Mouse (Mus musculus) megakaryocyte progenitor cell, adult 5-6 weeks (primary cell): ENCODE results near the gene Aff3. TPM values are rescaled to one million over a fixed set of nuclear protein-coding genes. Genes with fewer than 3 reads are reported as not detected.
A peak's percentile ranks its signal among the peaks of the same experiment; 100 is the strongest.

ENCODE experiments used
- ATAC-seq: replicated peaks from 2 replicates; pipeline ENCODE4 v1.8.0; 2016; ENCODE audit warnings: mild to moderate bottlenecking, moderate TSS enrichment, inconsistent platforms; ENCODE audit not compliant: poor library complexity
- total RNA-seq, 2 experiments: library from RNA; stranded (forward) in 1 of 2; stranded (reverse) in 1 of 2; fragments of 157-497, 149-512 nt in 1 of 2; fragments of 200-1000 nt in 1 of 2; gene quantifications; 2 replicates each; pipeline versions ENCODE4 v1.2.3 to v1.2.4; 2015 to 2017

The Aff3 gene
- total RNA-seq, 2 experiments from 2014 or later, result 11.8 to 26.9 TPM

DNA sequence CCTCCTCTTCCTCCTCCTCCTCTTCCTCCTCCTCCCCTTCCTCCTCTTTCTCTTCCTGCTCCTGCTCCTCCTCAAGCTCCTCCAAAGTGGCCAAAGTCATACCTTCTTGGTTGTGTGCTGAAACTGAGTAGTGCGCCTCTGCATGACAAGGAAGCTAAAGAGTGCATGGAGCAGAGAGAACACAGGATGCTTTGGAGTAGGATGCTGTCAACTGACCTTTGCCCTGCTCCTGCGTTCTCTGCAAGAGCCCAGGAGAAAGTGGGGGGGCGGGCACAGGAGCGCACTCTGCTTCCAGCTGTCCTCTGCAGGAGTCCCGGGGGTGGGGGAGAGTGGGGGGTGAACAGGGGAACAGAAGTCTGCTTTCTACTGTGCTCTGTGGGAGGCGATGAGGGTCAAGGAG, 167.2 kb downstream of the Aff3 start:
- ATAC-seq, result no peak

DNA sequence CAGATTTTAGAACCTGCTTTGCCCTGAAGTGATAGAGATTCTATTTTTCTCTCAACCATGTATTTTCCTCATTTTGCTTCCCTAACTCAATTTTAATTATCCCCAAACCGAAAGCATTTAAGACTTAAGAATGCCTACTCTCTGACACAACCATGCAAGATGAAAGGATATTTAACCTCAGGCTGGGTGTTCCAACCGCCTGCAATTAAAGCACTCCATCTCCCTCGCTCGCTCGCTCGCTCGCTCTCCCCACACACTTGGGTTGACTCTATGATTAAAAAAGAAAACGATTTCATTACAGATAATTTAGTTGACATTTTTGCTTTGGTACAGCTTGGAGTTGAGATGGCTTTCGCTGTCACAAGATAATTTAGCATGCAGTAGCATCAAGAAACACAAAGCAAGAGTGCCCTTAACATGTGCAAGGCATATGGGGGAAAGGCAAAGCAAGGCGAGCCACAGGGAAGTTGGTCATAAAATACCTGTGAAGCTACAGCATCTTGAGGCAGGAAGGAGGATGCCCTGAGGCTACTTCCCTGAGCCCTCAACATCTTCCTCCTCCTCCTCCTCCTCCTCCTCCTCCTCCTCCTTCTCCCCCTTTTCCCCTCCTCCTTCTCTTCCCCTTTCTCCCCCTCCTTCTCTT, 167.7 kb downstream of the Aff3 start:
- ATAC-seq, result no peak

DNA sequence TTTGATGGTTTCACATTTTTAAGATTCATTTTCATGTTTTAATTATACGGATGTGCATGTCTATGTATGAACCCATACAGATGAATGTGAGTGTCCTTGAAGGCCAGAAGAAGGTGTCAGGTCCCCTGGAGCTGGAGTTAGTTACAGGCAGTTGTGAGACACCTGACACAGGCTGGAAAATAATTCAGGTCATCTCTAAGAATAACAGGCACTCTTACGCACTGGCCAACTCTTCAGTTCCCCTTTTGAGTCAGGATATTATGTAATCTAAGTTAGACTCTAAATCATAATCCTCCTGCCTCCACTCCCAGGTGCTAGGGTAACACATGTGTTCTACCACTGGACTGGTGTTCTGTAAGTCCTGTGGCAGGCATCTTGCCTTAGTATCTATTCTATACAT, 169.5 kb downstream of the Aff3 start:
- ATAC-seq, result peak; percentile 50

DNA sequence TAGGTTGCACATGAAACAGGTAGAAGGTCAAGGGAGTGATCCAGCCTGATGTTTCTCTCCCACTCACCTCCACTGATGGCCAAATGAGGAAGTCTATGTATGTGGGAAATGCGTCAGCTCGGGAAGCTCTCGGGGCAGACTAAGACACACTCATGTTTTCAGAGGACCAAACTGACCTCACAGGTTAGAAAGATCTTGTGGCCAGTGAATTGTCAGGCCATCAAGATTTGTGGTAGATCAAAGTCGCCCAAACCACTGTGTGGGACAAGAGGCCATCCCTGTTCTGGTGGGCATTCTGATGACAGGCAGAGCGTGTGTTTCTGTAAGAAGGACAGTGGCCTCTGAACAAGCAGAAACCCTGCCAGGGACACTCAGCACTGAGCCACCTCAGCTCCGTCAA, 175.0 kb downstream of the Aff3 start:
- ATAC-seq, result no peak

DNA sequence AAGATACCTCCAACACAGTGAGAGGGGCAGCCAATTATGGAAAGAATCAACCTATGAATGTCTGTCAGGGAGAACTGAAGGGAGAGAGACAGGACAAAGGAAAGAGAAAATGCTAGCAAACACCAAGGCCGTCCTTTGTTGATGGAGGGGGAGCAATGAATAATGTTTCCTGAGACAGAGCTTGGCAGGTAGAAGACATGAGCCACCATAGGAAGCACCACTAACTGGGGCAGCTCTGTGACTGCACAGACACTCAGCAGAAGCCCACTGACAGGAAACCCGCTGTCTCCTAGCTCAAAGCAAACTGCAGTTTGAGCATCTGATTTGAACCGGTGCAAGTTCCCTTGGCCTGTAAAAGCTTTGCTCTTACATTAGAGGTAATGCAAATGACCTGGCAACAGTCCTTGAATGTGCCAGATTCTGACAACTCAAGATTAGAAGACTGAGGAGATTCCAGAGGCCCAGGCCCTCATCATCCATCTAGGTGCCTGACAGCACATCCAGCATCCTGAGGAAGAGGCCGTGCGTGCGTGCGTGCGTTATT, 176.0 kb downstream of the Aff3 start:
- no peak for ATAC-seq

DNA sequence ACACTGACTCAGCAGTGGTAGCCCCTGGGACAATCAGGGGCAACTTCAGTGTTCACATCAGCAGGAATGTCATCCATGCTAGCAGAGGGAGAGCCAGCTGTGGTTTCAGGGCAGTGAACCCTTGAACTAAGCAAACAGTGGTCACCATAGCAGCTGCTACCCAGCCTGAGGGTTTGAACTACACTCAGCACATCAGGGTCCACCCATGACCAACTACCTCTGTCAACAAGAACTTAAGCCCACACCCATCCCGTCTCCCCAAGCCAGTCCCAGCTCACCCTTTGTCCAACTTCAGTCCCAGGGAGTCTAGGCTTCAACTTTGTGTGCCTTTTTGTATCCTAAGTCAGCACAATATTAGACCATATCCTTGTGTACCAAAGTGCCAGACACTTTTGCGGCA, 176.9 kb downstream of the Aff3 start:
- no peak for ATAC-seq

DNA sequence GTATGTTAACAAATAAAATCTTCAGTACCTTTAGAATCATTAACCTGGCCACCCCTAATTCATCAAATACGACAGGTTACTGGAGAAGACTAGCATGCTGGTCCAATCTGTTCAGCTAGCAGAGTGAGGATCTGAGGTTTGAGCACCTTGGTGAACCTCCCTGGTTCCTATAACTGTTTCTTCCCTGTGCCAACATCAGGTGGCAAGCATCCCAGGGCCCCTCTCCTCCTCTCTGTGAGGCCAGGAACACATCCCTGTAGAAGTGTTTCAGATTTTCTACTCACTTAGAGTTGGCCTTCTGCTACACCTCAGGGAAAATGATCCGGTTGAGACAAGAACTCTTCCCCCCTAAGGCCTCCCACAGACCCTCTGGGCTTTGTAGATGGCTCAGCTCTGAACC, 181.6 kb downstream of the Aff3 start:
- ATAC-seq, result no peak

DNA sequence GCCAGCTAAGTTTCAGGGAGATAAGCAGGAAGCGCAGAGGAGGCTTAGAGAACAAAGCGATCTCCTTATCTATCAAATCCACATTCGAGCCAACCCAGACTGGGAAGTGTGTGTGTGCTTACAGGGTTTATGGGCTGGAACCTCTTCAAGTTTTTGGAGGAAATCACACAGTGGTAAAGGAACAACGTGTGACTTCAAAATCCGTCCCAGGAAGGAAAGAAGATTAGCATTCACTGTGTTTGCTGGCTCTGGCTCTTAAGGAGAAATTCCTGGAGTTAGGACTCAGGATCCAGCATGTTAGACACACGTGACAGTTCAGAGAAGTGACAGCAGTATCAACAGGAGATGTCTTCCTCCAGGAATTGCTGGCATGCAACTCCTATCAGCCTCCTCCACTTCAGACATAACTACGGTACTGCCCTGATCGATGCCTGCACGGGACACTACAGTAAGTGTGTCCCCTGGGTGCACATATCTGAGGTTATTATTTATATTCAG, 186.5 kb downstream of the Aff3 start:
- peak; percentile 89 for ATAC-seq

DNA sequence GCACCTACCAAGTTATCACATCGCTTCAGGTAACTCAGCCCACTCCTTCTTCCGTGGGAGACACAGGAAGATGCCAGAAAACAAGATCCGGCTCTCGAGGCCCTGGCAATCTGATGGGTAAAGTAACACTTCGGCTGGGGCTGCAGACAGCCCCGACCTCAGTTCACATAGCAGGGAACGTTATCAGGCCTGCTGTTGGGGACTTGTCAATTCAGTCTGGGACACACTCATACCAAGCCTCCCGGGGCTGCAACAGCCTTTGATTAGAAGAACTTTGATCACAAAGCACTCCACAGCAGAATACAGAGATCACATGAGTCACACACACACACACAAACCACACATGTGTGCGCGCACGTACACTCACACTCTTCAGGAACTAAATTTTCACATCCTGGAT, 193.9 kb downstream of the Aff3 start:
- no peak for ATAC-seq

DNA sequence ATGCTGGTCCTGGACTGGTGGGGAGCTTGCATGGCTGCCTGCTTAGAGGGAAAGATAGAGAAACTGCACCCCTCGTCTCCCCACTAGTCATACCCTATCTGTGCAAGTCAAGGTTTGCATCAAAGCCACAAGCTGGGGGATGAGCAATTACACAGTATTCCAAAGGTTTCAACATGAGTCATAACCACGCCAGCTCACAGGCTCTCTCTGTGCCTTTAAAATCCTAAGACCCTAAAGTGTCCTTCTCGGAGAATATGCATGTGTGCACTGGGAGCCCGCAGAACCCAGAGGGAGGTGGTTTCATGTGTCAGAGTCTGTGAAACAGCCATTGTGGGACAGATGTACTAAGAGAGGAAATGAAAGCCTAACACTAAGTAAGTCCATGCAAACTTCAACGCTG, 194.6 kb downstream of the Aff3 start:
- ATAC-seq, result no peak

DNA sequence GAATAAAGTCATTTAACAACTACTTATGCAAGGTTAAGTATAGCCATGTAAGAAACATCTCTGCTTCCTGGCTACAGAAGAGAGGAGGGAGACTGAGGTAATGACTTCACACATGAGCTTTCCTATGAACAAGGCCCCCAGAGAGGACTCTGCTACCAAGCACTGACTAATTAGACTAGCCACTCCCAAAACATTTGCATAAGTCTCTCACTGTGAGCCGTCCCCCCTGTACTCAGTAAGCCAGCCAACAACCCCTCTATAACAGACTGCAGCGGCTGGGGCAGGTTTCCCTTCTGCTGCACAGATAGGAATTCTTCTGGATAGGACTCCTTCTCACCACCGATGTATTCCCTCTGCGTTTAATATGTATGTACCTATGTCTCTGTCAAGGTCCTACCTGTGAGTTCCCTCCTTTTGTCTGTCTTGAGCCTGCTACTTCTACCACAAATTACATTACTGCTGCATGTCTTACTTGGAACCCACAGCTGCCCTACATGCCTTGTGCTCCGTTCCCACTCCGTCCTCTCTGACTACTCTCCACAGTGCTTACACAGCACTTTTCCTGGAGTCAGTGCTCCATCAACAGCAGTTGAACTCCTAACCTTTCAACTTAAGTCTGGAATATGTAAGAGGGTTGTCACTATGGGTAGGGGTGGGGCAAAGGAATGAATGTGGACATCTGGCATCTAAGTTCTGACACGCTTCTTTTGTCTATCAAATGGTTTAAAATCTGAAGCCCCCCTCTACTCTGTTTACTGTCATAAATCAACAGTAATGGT, 197.3 kb downstream of the Aff3 start:
- ATAC-seq, result no peak

DNA sequence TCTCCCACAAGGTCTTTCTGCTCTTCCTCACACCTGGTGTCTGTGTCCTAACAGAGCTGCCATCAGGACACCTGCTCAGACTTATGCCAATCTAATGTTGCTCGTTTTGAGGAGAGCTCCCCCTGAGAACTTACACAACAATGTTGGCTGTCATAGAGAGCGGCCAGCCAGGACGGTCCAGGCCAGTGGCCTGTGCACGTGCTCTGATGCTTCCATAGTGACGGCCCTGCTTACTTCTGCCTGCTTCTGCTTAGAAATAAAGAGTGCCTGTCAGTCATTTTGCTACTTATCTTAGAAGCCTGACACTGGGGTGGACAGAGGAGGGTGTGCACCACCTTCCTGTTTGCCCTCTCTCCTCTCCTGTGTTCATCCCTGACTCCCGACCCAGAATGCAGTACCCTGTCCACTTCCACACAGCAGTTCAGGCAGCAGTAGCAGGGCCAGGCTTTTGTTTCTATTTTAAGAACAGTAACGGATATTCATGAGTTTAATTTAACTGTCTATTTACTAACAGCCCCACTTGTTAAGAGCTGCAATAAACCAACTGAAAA, 208.0 kb downstream of the Aff3 start:
- ATAC-seq, result no peak

DNA sequence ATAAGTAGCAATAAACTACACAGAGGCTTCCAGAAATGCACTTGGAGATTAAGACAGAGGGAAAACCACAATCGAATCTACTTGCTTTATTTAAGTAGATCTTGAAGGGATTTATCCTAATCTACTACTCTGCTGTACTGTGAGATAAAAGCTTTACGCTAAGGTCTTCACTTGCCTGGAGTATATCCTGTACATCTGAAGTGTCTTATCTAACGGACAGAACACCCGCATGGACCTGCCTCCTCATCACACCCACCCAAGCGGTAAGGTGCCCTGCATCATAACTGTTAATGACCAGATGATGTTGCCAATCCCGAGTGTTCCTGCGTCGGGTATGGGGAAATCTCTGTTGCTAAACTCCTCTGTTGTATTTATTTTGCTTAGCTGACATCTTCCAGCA, 209.8 kb downstream of the Aff3 start:
- ATAC-seq, result no peak

DNA sequence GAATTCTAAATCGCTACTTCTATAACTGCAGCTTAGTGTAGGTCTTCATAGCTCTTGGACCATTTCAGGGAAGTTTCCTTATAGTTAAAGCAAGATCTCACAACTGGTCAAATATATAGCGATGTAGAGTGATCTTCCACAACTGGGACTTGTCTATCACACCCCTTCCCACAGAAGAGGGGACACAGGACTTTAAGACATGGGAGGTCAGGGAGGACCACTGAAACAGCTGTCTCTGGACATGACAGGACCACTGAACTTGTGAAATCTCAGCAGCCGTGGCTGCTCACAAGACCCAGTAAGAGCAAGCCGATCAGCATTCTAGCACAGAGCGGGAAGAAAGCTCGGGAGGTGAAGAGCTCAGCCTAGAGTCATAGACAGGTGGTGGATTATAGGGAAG, 213.4 kb downstream of the Aff3 start:
- ATAC-seq, result no peak

DNA sequence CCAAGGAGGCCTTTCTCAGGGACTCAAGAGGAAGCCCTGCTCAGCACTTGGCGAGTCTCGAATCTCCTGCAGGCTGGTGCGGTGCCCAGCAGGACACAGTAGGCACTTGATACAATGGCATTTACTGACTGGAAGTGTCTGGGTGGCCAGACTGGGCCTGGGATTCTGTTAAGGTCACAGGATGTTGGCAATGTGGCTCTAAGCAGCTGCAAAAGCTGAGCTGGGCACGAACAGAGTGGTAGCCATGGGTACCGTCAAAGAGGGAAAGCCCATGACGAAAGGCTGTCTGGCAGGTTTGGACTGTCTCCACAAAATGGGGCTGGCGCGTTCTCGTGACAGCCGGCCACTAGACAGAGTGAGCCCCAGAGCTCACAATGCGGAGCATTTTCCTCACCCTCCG, 214.1 kb downstream of the Aff3 start:
- ATAC-seq, result no peak

DNA sequence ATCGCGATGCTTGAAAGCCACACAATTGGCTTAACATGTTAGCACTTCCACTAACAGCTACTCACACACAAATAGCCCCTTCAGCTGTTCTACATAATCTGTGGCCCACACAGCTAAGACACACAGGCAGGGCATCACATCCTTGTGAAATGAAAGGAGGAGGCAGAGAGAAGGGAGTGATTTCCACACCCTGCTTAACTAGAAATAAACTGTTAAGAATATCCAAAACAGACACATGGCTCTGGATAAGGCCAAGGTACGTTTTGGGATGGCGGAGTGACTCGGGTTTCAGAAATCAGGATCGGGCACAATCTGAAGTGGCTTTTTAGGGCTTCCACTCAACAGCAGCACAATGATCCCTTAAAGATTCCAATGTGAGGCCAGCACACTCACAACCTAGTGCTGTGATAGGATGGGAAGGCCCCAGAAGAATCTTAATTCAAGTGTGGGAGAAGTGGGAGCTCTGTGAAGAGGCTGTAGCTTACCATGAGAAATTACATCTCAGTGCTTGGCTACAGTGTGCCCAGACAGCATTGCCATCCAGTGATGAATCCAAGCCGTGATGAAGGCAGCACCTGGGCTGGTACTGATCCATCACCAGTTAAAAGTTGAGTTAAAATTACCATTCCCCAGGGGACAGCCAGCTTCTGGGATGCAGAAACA, 214.8 kb downstream of the Aff3 start:
- no peak for ATAC-seq

DNA sequence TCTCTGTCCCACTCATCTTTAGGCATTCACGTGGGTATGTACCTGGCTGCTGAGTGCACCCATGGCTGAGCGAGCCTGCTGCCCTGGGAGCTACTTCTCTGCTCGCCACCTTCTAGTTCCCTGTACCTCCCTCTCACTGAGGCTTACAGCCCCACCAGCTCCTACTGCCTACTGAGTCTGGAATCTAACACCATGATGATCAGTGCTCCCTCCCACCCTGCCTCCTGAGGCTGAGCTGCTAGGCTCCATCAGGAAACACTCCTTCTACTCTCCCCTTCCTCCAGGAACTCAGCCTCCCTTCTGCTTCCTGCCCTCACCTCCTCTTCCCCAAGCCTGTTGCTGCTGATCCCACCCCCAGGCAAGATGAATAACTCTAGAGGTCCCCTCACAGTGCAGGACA, 215.9 kb downstream of the Aff3 start:
- ATAC-seq, result no peak

DNA sequence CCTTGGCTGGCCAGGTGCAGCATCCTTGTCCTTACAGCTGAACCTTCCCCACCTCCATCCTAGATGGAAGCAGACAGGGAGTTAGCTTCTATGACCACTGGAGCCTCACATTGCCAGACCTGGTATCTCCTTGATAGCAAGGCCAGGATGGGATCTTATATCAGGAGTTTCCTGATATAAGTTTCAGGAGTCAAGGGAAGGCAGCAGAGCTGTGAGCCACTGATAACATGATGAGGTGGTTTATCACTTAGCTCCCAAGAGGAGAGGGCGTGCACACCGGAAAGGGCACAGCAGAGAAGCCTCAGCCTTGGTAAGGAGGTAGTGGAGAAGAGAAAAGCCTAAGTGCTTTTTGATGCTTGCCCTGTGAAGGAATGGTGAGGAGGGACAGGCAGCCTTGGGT, 217.2 kb downstream of the Aff3 start:
- peak; percentile 91 for ATAC-seq

DNA sequence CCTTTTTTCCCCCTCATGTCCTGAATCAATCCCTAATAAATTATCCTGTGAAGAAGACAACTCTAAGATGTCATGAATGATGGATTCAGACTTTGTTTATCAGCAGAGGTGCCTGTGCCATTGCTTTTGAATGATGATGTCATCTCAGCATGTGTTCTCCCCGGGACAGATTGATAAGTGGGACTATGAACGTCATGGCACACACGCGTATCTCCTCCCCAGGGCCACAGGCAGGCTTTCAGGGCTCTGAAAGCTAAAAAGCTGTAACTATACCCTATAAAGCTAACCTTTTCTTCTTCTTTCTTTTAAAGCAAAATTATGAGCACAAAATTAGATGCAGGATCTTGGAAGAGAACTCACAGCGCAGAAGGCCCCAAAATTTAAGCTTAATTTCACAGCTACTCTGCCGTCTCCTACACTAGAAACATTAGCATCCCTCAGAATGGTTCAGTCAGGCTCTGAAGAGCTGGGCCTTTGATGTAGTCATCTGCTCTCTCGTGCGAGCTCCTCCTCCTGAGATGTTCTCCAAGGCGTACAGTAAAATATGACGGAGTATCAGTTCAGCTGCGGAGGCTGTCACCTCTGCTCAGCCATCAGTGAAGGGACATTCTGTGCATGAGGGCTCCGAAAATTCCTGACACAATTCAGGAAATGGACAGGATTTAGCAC, 218.5 kb downstream of the Aff3 start:
- ATAC-seq, result no peak

DNA sequence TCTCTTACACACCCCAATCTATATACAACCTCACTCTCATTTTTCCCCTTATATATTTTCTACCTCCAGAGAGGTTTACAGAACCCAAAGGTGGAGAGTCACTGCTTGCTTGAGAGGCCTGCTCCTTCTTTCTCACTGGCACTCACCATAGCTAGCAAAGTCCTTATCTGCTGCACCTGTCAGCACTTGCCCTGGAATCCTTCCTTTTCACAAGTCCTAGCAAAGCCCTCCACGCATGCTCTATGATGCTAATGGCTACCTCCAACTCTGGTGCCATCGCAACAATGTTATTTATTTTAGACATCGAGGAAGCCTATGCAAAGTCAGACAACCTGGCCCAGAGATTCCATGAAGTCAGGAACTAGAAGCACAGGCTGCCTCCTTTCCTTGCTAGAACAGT, 221.9 kb downstream of the Aff3 start:
- peak; percentile 24; the same call in 1 of the 2 replicates for ATAC-seq

DNA sequence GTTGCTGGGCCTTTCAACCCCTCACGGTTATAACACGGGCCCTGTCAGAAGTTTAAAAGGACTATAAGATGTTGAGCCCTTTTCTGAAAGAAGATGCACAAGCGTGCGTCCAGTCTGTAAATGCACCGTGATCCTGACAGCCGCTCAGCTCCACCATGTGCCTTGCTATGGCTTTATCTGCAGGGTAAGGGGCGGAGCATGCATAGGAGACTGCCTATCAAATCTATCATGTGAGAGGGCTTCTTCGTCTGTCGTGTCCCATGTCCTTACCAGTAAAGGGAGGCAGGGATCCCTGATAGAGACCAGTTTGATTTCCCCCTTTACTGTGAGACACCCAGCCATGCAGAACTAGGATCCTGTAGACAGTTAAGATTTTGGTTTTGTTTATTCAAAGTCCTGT, 222.3 kb downstream of the Aff3 start:
- ATAC-seq, result peak; percentile 77
